Mouse (Mus musculus) cerebellum, postnatal 14 days (tissue): Measurements from ENCODE around the gene Tmem41a.

Experiments
- DNase-seq, 2 experiments: peaks; one replicate each; pipeline ENCODE4 v3.0.0; 2021; ENCODE audit warnings: mixed read lengths in 2 of 2

Tmem41a gene

GRCm38 (mm10) chr16:21901286-21901685, 46.1 kb downstream of the Tmem41a start:
- DNase-seq, result no peak

GRCm38 (mm10) chr16:21893890-21894289, 53.5 kb downstream of the Tmem41a start:
- no peak for DNase-seq

DNA sequence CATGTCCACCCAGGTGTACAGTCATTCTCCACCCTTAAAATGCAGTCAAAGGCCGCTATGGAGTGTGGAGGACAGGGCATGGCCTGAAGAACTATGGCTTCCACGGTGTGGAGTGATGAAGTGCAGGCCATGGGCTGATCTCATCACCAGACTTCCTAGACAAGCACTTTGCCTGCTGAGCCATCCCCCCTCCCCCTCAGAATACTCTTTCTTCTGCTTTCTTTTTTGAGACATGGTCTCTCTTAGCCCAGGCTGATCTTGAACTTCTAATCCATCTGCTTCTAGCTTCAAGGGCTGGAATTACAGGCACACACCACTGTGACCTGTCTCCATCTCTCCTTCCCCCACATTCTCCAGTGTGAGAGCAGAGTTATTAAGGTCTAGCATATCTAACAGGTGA, 59.8 kb downstream of the Tmem41a start:
- no peak for DNase-seq
